Mouse (Mus musculus) lung, postnatal 0 days (tissue): ENCODE data around the gene 1700021F05Rik. TPM values are rescaled to one million over a fixed set of nuclear protein-coding genes. Genes with fewer than 3 reads are reported as not detected.

Source experiments
- ATAC-seq: fragments of 200-750 bp; cut with Nextera tagmentation; 2 replicates; pipeline ENCODE4 v1.8.0; 2017; ENCODE audit warnings: moderate library complexity
- DNase-seq: peaks from one replicate; pipeline ENCODE4 v3.0.0-alpha.2; 2016; ENCODE audit warnings: low spot score
- H3K27ac ChIP-seq: fragments of 300-500 bp; sonication (generic); 2 replicates; pipeline ENCODE4 v1.5.1; 2014; ENCODE audit warnings: antibody characterized with exemption, mild to moderate bottlenecking, low read length, mixed read lengths
- H3K27me3 ChIP-seq: fragments of 300-500 bp; sonication (generic); replicated peaks from 2 replicates; pipeline ENCODE4 v1.6.1; 2014; ENCODE audit warnings: low read length, mixed read lengths; ENCODE audit not compliant: insufficient read depth
- H3K36me3 ChIP-seq: fragments of 300-500 bp; sonication (generic); 2 replicates; pipeline ENCODE4 v1.6.1; 2014; ENCODE audit warnings: low read length, mixed read lengths; ENCODE audit not compliant: insufficient read depth
- H3K4me1 ChIP-seq: fragments of 300-500 bp; sonication (generic); 2 replicates; pipeline ENCODE4 v1.6.1; 2014; ENCODE audit warnings: antibody characterized with exemption, low read depth, low read length, mixed read lengths; ENCODE audit not compliant: insufficient read depth
- H3K4me2 ChIP-seq: fragments of 300-500 bp; sonication (generic); replicated peaks from 2 replicates; pipeline ENCODE4 v1.6.1; 2014; ENCODE audit warnings: low read depth, mild to moderate bottlenecking, low read length, moderate library complexity, mixed read lengths
- H3K4me3 ChIP-seq: fragments of 300-500 bp; sonication (generic); 2 replicates; pipeline ENCODE4 v1.5.1; 2014; ENCODE audit warnings: low read depth, low read length
- H3K9ac ChIP-seq: fragments of 300-500 bp; sonication (generic); replicated peaks from 2 replicates; pipeline ENCODE4 v1.6.1; 2014; ENCODE audit warnings: low read depth, mild to moderate bottlenecking
- H3K9me3 ChIP-seq: fragments of 300-500 bp; sonication (generic); 2 replicates; pipeline ENCODE4 v1.6.1; 2016; ENCODE audit warnings: low read length, mixed read lengths
- CTCF ChIP-seq: IDR thresholded peaks from 2 replicates; pipeline ENCODE4 v1.5.1; 2016; ENCODE audit warnings: antibody characterized with exemption, mild to moderate bottlenecking
- EP300 ChIP-seq: IDR thresholded peaks from 2 replicates; pipeline ENCODE4 v1.6.1; 2016; ENCODE audit warnings: antibody characterized with exemption, mild to moderate bottlenecking, control low read depth
- WGBS: fragments of 180-500 bp; shearing (Covaris S2); extraction: QIAGEN DNeasy Blood & Tissue Kit; methylation state at CpG from one replicate; pipeline ENCODE4 v1.1.7; 2014; 5-methylcytosine and 5-hydroxymethylcytosine counted together
- polyA plus RNA-seq: library from polyadenylated mRNA; unstranded; fragments of >200 nt; fragmentation: Nextera tagmentation; extraction: Ambion mirVana; gene quantifications from 2 replicates; pipeline ENCODE4 v1.2.1, GENCODE M21; 2015

Gene 1700021F05Rik
- polyA plus RNA-seq, 1 experiment from 2014 or later: 34.2 TPM

GRCm38 (mm10) chr10:43482021-43482420, 58.8 kb downstream of the 1700021F05Rik start:
- no peak overlapping the region for H3K27ac ChIP-seq
- H3K4me1 ChIP-seq: peaks cover 9% of the 10 kb centered on the region; the same call in 1 of the 2 replicates
- no peak for TF ChIP-seq EP300
- TF ChIP-seq CTCF: no peak
- no peaks in the 10 kb centered on the region for H3K9me3 ChIP-seq
- H3K4me2 ChIP-seq: no peak overlapping the region
- H3K4me3 ChIP-seq: no peak overlapping the region
- ATAC-seq (no peak), DNase-seq (no peak)
- no peaks in the 10 kb centered on the region for H3K27me3 ChIP-seq
- no peaks in the 10 kb centered on the region for H3K36me3 ChIP-seq
- WGBS: 96% methylated on average over 5 of the region's 5 CpGs
- no peak overlapping the region for H3K9ac ChIP-seq

- DNase-seq (no peak), ATAC-seq (no peak)
- H3K27me3 ChIP-seq: no peaks in the 10 kb centered on the region
- 44% methylated on average over 4 of the region's 4 CpGs for WGBS
- no peak overlapping the region for H3K4me2 ChIP-seq
- TF ChIP-seq EP300 (no peak), CTCF (no peak)
- no peak overlapping the region for H3K4me3 ChIP-seq
- no peaks in the 10 kb centered on the region for H3K36me3 ChIP-seq
- no peaks in the 10 kb centered on the region for H3K9me3 ChIP-seq
- H3K9ac ChIP-seq: no peak overlapping the region
- peaks cover 9% of the 10 kb centered on the region; the same call in 1 of the 2 replicates for H3K4me1 ChIP-seq
- no peak overlapping the region for H3K27ac ChIP-seq
These were observed 59.6 kb downstream of the 1700021F05Rik start for GRCm38 (mm10) chr10:43481179-43481578.

- Histone ChIP-seq H3K9me3 (no peaks in the 10 kb centered on the region), H3K4me2 (peak overlapping the region; percentile 100), H3K4me1 (peaks cover 9% of the 10 kb centered on the region; the same call in 1 of the 2 replicates), H3K27ac (peak overlapping the region; percentile 91), H3K4me3 (peak overlapping the region; percentile 84), H3K36me3 (no peaks in the 10 kb centered on the region), H3K27me3 (no peaks in the 10 kb centered on the region), H3K9ac (peak overlapping the region; percentile 77)
- 7% methylated on average over 13 of the region's 13 CpGs for WGBS
- TF ChIP-seq CTCF (no peak), EP300 (no peak)
- ATAC-seq (no peak), DNase-seq (no peak)
These were observed 60.5 kb downstream of the 1700021F05Rik start for GRCm38 (mm10) chr10:43480227-43480849.

GRCm38 (mm10) chr10:43479436-43480157, 61.2 kb downstream of the 1700021F05Rik start:
- whole genome bisulfite sequencing: 0% methylated on average over 46 of the region's 103 CpGs
- Histone ChIP-seq H3K4me1 (peaks cover 9% of the 10 kb centered on the region; the same call in 1 of the 2 replicates), H3K4me3 (peak overlapping the region; percentile 84), H3K36me3 (no peaks in the 10 kb centered on the region), H3K27me3 (no peaks in the 10 kb centered on the region), H3K9ac (peak overlapping the region; percentile 77), H3K4me2 (peak overlapping the region; percentile 100), H3K27ac (peak overlapping the region; percentile 91), H3K9me3 (no peaks in the 10 kb centered on the region)
- TF ChIP-seq CTCF (peak; percentile 58), EP300 (no peak)
- peak; percentile 92 for ATAC-seq
- peak; percentile 95 for DNase-seq

- WGBS: 0% methylated on average over 30 of the region's 101 CpGs
- H3K4me1 ChIP-seq: peaks cover 9% of the 10 kb centered on the region; the same call in 1 of the 2 replicates
- peak within 1 kb of the TSS; percentile 77 for H3K9ac ChIP-seq
- peak; percentile 43 for ATAC-seq
- no peaks in the 10 kb centered on the region for H3K36me3 ChIP-seq
- no peak for TF ChIP-seq CTCF
- no peak for TF ChIP-seq EP300
- peak within 1 kb of the TSS; percentile 100 for H3K4me2 ChIP-seq
- peak; percentile 65 for DNase-seq
- H3K27me3 ChIP-seq: no peaks in the 10 kb centered on the region
- peak within 1 kb of the TSS; percentile 84 for H3K4me3 ChIP-seq
- H3K9me3 ChIP-seq: no peaks in the 10 kb centered on the region
- peak within 1 kb of the TSS; percentile 91 for H3K27ac ChIP-seq
These were observed 61.9 kb downstream of the 1700021F05Rik start, which contains the start of gene Bend3 for GRCm38 (mm10) chr10:43478751-43479435. Gene Bend3 (plus strand): TSS chr10:43478831.
